Mouse (Mus musculus) frontal cortex, adult 2 months (tissue): ENCODE measurements around the gene Phex. TPM values are rescaled to one million over a fixed set of nuclear protein-coding genes. Genes with fewer than 3 reads are reported as not detected.

Experiments used
- DNase-seq, 2 experiments: peaks; one replicate each; pipeline ENCODE4 v3.0.0; 2022; ENCODE audit warnings: low spot score in 1 of 2; ENCODE audit errors: extremely low spot score in 1 of 2
- polyA plus RNA-seq: library from polyadenylated mRNA; depleted of rRNA; stranded (reverse); fragments of >200 nt; gene quantifications from 2 replicates; pipeline ENCODE4 v1.2.3, GENCODE M21; 2012

Gene Phex
- polyA plus RNA-seq, 1 experiment = 0.42 TPM

GRCm38 (mm10) chrX:157310331-157310730 lies 104.8 kb downstream of the Phex start:
- no peak for DNase-seq

DNA sequence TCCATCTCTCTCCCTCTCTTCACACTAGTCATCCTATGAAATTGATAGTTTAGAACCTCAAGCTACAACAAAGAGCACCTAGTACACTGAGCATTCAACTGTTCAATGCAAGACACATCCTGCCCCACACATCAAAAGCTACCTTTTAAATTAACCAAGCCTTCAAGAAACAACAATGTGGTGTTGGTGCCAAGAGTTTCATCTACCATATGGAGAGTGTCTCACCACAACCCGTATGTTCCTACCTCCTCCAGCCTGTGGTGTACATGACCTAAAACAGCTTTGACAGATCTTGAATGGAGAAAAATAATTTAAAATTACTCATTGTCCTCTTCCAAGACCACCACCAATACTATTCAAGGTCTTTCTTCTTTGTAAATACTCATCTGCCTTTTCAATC lies 106.9 kb downstream of the Phex start:
- no peak for DNase-seq

GRCm38 (mm10) chrX:157307411-157307810 lies 107.7 kb downstream of the Phex start:
- peak in 1 of 2 experiments; percentile 82 for DNase-seq

GRCm38 (mm10) chrX:157306796-157307405 lies 108.2 kb downstream of the Phex start:
- no peak for DNase-seq

DNA sequence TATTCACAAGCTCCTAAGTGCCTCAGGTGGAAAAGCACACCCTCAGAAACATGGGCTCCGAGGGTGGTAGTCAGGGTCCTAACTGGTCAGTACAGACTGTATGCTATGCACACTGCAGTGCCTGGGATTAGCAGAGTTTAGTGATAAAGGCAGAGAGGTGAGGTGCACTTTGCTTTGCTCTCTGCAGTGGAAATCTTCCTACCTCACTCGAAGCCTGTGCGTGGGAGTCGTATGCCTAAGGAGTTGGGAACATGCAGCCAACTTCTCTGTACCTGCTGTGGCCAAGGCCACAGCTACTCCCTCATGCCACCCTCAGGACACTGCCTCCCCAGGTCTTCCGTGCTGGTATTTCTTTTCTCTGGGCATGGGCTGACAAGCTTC lies 109.3 kb downstream of the Phex start:
- DNase-seq = no peak

DNA sequence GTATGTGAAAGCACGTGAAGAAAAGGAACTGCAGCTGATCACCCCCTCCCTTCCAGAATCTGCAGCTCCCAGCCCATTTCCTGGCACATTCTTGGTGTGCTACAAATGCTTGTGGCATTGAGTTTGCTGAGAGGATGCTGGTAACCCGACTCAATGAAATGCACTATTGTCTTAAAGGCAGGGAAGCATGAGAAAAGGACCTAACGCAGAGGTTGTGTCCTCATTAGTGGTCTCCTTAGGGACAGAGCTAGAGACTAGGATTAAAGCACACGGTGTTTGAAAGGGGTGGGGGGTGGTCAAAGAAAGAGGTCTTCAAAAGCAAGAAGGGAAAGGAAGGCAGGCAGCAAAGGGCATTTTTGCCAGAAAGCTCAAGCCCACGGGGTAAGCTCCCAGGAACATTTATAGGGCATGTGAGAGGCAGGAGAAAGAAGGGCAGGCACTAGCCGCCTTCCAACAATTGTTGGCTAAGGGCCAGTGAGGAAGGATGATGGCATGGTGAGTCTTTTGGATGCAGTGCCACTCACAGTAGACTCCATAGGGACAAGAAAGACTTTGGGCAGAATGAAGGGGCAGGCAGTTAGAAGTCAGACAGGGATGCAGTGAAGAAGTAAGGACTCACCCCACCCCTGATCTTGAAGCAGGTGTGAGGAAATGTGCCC lies 109.8 kb downstream of the Phex start:
- DNase-seq = no peak

DNA sequence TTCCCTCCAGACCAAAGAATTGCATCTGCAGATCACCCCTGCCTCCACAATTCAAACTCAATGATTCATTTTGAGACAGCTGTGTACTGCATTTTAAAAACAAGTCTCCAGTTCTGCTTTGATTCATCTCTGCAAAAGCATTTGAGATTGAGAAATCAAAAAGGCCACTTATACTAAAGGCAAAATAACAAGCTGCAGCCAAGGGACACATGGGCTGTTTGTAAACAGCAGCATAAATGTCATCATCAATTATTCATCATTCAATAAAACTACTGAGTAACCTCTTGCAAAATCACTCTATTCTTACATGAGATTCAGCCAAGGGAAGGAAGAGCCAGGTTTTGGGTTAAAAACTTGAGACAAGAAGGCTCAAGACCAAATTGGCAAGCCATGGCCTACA lies 122.7 kb downstream of the Phex start:
- DNase-seq = no peak

DNA sequence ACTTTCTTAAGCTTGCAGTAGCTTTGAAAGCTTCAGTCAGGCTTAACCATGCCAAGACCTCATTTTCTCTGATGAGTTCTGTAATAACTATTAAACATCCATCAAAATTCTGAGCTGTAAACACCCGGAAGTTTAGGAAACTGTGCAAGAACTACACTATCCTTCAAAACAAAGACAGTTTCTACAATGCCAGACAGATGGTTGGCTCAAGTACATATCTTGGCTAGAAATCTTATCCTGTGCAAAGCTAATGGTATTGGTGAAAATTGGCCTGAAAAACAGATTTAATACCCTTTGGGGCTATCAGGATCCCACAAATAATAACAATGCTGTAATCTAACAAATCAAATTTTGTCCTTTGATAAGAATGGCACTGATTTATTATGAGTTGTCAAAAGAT lies 138.5 kb downstream of the Phex start:
- no peak for DNase-seq

DNA sequence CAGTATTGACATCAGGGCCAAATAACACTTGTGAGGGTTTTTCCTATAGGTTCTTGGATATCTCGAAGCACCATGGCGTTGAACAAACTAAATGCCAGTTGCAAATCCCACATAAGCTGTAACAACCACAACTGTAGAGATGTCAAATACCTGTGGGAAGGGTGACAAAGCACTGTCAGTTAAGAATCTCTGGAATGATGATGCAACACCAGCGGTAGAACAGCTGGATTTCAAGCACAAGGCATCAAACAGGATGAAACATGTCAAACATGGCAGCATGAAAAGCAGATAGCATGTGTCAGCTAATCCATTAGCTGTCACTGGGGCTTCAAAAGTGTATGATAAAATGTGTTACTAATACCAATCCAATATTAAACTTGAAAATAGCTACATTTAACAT lies 141.8 kb downstream of the Phex start:
- DNase-seq = no peak

DNA sequence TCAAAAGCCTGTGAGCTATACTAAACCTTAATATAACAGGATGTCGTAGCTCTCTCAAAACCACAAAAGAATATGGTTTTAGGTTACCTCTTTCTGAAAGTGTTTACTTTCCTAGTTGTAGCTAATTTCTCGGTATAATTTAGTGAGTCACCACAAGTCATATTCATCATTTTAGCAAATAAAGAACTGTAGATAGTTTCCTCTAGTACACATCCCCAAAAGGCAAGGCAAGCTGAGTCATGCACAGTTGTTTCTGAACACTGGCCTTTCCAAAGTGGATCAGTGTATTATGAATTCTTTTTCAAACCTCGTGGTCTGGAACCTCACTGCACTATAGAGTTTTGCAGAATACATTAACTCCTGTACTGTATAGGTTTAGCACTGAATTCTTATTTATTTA lies 143.5 kb downstream of the Phex start:
- DNase-seq = no peak

GRCm38 (mm10) chrX:157269726-157270305 lies 145.3 kb downstream of the Phex start:
- DNase-seq = no peak

DNA sequence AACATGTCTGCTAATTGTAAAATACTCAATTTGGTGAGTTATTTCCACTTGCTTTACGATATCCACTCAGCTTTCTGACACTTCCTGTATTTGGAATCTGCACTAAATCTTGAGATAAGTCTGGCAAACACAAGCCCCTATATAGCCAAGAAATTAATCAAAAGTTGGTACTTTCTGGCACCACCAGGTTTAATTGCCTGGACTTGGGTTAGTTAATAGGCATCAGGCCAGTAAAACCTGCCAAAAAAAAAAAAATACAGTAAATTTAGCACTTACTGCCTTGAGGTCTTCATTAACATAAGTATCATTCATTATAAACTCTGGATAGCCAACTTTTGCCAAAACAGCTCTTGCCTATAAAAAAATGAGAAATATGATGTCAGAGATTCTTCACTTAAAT lies 147.0 kb downstream of the Phex start:
- no peak for DNase-seq

DNA sequence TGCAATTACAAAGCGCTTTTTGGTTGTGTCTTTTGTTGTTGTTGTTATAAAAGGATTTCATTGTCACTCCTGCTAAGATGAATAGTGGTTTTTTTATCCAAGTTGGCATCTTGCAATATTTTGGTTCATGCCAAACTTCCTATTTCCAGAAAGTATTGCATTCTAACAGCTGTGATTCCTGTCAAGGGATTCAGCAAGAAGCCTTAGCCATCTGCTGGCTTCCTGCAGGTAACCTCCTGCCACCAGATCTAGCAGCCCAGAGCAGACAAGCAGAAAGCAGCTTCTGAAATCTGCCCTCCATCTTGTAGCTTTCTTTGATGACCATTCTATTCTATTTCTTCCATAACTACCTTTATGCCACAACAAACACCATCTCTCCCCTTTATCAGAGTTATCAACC lies 212.4 kb downstream of the Phex start:
- no peak for DNase-seq

GRCm38 (mm10) chrX:157184167-157184566 lies 230.9 kb downstream of the Phex start:
- peak; percentile 1 to 36 for DNase-seq

DNA sequence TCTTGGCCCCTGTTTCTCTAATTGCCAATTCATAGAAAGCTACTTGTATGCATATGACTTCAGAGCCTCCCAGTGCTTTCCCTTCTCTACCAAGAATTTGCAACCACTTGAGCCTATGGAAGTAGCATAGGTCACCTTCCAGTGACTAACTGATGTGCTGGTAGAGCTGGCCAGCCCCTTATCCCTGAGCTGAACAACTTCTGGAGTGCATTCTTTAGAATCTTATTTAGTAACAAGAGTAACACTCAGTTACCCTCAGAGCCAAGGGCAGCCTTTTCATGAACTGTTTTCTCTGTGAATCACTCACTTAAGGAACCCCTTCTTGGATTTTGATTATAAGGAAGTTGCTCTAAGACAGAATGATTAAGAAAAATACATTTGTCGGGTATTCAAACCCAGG lies 234.3 kb downstream of the Phex start:
- no peak for DNase-seq

DNA sequence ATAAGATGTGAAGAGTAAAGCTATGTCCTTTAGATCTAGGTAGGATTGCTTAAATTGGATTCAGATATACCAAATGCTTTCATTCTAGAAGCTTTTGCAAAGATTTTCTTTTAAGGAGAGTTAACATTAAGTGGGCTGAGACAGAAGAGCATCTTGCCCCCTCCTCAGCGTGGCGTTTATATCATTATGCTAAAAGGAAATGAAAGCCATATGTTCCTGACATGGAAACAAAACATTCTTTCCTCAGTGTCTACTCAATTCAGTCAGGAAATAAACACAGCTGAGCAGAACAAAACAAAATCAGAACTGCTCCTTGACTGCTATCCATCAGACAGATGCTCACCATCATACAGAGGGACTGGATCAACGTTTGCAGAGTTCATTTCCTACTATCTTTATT lies 251.0 kb downstream of the Phex start:
- no peak for DNase-seq

DNA sequence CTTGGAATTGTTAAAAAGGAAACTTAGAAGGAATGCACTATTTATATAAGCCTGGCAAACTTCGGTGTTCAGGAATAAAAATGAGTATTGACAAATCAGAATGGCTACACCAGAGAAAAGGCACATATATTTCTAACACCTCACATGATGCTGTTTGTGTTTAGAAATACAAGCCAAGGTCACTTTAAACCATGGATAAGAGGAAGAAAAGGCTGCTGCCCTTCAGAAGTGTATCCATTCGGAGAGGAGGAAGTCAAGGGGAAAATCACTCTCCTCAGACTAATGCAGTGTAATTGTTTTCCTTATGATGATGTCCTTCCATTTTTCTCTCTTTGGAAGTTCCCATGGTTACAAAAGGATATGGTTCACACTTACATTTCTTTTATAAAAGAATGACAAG lies 251.7 kb downstream of the Phex start:
- DNase-seq = no peak

GRCm38 (mm10) chrX:157144675-157145074 lies 270.4 kb downstream of the Phex start:
- no peak for DNase-seq

GRCm38 (mm10) chrX:157139601-157140000 lies 275.5 kb downstream of the Phex start:
- DNase-seq = no peak
